Mouse (Mus musculus) retina, postnatal 1 day (tissue): ENCODE data around the gene Fnbp1l.

Experiments used
- DNase-seq: peaks from one replicate; pipeline ENCODE4 v3.0.0-alpha.2; 2012

The Fnbp1l gene

DNA sequence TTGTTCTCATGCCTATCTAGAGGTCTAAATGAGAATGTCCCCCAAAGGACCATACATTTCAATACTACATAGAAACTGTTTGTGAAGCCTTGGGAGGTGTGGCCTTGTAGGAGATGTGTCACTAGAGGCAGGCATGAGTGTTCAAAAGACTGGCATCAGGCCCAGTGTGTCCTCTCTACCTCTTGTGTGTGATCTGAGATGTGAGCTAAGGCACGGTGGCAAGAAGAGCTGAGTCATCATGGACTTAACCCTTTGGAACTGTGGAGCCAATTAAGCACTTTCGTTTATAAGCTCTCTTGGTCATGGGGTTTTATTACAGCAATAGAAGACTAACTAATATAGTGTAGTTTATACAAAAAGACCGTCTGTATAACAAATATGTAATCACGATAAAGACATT lies 16.3 kb downstream of the Fnbp1l start:
- DNase-seq = no peak

DNA sequence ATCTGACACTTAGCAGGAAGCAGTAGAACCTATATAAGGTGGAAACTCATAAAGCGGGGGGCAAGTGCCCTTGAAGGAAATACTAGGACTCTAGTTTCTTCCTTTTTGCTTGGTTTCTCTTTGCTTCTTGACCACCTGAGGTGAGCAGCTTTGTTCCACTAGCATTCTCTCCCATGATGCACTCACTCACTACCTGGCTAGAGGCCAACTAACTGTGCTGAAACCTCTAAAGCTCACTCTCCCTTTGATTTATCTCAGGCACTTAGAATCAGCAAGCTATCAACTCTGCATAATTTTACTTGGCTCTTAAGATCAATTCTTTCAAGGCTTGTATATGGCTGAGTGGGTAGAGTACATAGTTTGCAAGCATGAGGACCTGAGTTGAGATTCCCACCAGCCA lies 17.1 kb downstream of the Fnbp1l start:
- no peak for DNase-seq

DNA sequence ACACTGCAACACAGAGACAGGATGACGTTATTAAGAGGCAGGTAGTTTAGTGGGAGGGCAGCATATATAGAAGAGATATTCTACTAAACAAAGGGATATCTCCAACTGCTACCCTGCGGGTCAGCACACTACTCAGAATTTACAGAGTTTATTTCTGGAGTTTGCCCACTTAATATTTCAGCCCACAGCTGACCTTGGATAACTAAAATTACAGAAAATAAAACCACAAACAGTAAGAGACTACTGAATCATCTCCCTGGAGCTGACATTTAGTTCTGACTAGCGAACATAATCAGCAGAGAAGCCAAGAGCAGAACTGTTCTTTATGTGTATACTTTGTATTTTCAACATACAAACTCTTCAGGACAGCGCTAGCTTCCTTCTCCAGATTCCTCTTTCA lies 20.2 kb downstream of the Fnbp1l start:
- no peak for DNase-seq

DNA sequence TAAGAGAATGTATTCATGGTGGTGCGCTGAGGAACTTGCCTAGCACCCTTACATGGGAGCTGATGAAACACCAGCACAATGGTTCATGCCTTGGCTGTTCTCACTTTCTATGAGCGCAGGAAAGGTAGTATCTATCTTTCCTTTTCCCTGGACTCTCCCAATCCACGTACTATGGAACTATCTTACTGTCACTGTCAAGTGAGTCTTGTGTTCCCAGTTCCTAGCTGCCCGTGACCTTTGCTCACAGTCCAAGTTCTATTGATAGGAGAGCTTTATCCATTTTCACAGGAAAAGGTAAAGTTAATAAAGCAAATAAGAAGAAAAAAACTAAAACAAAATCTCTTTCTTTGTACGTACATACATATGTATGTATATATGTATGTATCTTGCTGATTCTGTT lies 28.7 kb downstream of the Fnbp1l start:
- no peak for DNase-seq

- DNase-seq = peak; percentile 25
Observed at GRCm38 (mm10) chr3:122590346-122590745, 29.2 kb downstream of the Fnbp1l start.

DNA sequence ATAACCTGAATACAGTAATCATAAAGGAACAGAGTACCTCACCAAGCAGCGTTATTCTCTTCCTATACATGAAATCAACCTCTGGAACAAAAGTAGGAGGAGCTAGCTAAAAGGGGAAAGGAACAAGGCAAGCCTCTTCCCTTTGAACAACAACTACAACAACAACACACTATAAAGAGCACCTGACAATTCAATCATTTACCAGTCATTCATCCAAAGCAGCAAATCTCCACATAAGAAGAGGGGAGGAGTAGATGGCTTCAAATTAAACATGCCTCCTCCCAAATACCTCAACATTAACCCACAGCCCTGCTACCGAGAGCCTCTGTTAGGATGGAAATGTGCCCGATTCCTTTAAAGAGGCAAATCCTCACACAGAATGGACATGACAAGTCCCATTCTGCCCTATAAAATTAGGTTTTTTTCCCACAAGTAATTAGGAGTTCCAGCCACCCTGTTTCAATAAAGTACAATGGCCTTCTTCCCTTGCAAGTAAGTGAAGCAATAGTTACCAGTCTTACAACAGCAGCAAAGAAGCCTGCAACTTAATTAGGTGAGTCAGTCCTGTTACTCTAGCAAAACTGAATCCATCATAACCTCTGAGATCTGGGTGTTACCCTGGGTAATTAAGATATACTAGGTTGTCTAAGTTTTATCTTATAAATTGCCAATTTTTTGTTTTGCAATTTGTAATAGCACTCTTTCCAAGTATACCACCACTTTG lies 32.4 kb downstream of the Fnbp1l start:
- DNase-seq = no peak

DNA sequence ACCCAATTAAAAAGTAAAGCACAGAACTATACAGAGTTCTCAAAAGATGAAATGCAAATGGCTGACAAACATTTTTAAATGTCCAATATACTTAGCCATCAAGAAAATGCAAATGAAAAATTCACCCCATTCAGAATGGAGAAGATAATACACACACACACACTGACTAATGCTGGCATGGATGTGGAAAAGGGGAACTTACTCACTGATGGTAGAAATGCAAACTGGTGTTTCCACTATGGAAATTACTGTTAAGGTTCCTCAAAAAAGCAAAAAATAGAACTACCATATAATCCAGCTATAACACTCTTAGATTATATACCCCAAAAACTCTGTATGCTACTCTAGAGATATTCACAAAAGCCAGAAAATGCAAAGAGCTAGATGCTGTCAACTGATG lies 42.2 kb downstream of the Fnbp1l start:
- DNase-seq = no peak

- DNase-seq = no peak
Observed at GRCm38 (mm10) chr3:122574921-122575320, 44.6 kb downstream of the Fnbp1l start.

DNA sequence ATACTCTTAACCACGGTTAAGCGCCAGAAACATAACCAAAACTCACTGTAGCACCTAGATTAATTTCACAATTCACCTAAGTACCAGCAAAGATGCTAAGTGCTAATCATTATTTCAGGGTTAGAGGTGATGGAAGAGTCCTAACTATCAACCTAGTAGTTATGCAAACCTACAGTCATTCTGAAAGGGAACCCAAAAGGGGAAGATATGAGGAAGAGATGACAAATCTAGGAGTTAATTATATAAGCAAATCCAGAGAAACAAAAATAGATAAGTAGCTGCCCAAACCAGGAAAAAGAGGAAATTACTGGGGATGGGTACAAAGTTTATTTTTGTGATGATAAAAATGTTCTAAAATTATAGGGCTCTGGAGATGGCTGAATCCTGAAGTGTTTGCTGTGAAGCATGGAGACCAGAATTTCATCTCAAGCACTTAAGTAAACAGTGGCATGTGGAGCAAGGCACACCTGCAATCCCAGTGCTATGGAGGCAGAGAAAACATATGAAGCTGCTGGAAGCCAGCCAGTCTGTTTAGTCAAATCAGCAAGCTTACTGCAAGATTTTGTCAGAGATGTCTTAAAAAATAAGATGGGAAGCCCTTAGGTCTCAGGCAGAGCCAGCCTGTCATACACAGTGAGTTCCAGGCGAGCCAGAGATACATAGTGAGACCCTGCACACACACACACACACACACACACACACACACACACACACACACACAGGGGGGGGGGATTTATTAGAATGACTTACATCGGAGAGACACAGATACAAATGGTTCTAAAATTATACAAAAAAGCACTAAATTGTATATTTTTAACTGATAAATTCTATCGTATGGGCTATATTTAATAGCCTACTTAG lies 45.9 kb downstream of the Fnbp1l start:
- no peak for DNase-seq

GRCm38 (mm10) chr3:122566549-122566948 lies 53.0 kb downstream of the Fnbp1l start:
- no peak for DNase-seq

DNA sequence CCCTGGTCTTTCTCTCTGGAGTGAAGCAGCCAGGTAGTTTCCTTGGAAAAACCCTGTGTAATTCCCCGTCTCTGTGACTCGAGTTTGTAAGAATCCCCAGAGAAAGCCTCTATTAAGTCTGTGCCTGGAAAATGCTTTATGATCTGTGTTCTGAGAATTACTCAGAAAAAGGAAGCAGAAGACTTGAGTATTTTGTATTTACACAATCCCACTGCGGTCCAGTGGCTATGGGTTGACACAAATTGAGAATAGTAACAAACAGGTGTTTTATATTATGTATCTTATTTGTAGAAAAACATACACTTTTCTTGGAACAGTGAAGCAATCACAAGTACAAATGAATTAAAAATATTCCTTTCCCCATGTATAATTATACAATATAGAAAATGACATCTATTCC lies 53.4 kb downstream of the Fnbp1l start:
- no peak for DNase-seq

- DNase-seq = no peak
Observed at GRCm38 (mm10) chr3:122565285-122565684, 54.2 kb downstream of the Fnbp1l start.

DNA sequence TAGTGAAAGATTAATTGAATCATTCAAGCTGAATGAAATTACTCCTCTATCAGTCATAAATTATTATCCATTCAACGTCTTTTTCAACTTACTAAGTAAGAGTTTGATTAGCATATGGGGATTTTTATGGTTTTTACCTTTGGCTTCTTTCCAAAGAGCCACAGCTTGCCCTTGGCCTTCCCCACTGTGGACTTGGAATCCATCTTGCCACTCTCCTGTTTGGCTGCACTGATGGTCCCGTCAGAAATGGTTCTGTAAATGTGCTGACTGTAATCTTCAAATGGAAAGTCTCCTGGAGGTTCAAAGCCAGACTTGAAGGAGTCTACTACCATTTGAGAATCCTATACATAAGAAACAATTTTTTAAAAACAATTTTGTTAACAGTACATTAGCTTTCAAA lies 61.7 kb downstream of the Fnbp1l start:
- DNase-seq = no peak

DNA sequence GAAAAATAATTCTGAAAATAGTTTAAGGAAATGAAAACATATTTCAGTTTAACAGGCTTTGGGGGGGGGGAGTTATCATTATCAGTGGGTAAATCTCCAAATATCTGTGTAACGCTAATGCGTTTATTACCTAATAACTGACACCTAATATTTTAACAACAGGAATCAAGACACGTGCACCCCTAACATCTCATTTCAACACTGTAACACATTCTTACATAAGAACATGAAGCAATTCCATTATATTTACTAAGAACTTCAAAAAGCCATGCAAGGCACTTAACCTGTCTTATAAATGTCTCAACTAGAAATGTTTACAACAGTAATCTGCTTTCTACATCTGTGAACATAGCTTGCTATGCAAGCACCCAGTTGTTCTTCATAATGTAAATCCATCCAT lies 68.3 kb downstream of the Fnbp1l start:
- no peak for DNase-seq

- no peak for DNase-seq
Observed at GRCm38 (mm10) chr3:122547469-122547868, 72.0 kb downstream of the Fnbp1l start.

GRCm38 (mm10) chr3:122545346-122545745 lies 74.2 kb downstream of the Fnbp1l start:
- no peak for DNase-seq

GRCm38 (mm10) chr3:122540918-122541317 lies 78.6 kb downstream of the Fnbp1l start:
- no peak for DNase-seq

GRCm38 (mm10) chr3:122539961-122540690 lies 79.4 kb downstream of the Fnbp1l start:
- DNase-seq = no peak

- DNase-seq = no peak
Observed at GRCm38 (mm10) chr3:122538851-122539250, 80.7 kb downstream of the Fnbp1l start.

- DNase-seq = no peak
Observed at GRCm38 (mm10) chr3:122535938-122536703, 83.4 kb downstream of the Fnbp1l start.

GRCm38 (mm10) chr3:122528477-122528876 lies 91.0 kb downstream of the Fnbp1l start:
- no peak for DNase-seq

- no peak for DNase-seq
Observed at GRCm38 (mm10) chr3:122521294-122521693, 98.2 kb downstream of the Fnbp1l start.

GRCm38 (mm10) chr3:122520875-122521274 lies 98.6 kb downstream of the Fnbp1l start:
- no peak for DNase-seq
